Mouse (Mus musculus) G1E (cell line): ENCODE measurements around the gene Slc26a9.
A peak's percentile ranks its signal among the peaks of the same experiment; 100 is the strongest.

Experiments used
- CTCF ChIP-seq: IDR thresholded peaks from 2 replicates; pipeline ENCODE4 v1.5.1; 2012; ENCODE audit warnings: low read depth, low read length, inconsistent platforms, mixed read lengths
- GATA1 ChIP-seq: IDR thresholded peaks from 2 replicates; pipeline ENCODE4 v1.6.1; 2012; ENCODE audit warnings: borderline replicate concordance, low read length, inconsistent platforms, mixed read lengths
- GATA2 ChIP-seq: IDR thresholded peaks from 2 replicates; pipeline ENCODE4 v1.6.1; 2012; ENCODE audit warnings: low read depth, low read length, inconsistent platforms, borderline replicate concordance
- TAL1 ChIP-seq: conservative IDR thresholded peaks from 2 replicates; pipeline ENCODE4 v1.6.1; 2012; ENCODE audit warnings: low read depth, low read length, inconsistent platforms, mixed read lengths

DNA sequence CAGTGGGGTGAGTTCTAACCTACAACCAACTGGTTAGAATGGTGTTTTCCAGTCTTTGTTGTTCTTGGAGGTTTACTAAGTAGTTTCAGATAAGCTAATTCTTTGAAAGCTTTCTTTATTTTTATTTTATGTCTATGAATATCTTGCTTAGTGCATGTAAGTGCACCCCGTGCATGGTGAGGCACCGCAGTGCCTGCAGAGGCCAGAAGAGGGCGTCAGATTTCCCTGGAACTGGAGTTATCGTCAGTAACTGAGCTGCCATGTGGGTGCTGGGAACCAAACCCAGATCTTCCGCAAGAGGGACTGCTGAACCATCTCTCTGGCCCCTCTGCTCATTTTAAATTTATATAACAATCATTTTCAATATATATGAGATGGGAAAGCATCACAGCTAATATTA, 42.4 kb upstream of the Slc26a9 start:
- TF ChIP-seq CTCF (peak; percentile 46; the same call in 1 of the 2 replicates), GATA1 (no peak), TAL1 (no peak), GATA2 (no peak)
